Mouse (Mus musculus) embryonic facial prominence, embryonic 11.5 days (tissue): Measurements from ENCODE around the gene Gimap9. TPM values are rescaled to one million over a fixed set of nuclear protein-coding genes. Genes with fewer than 3 reads are reported as not detected.

Experiments used
- ATAC-seq: fragments of 200-750 bp; cut with Nextera tagmentation; replicated peaks from 2 replicates; pipeline ENCODE4 v1.8.0; 2017; ENCODE audit warnings: low read depth; ENCODE audit not compliant: insufficient number of reproducible peaks, low FRiP score, low TSS enrichment
- DNase-seq: peaks from one replicate; pipeline ENCODE4 v3.0.0-alpha.2; 2015; ENCODE audit warnings: low spot score
- H3K27ac ChIP-seq: fragments of 300-500 bp; sonication (generic); replicated peaks from 2 replicates; pipeline ENCODE4 v1.5.1; 2014; ENCODE audit warnings: mild to moderate bottlenecking, low read depth, low read length, control low read depth
- H3K27me3 ChIP-seq: fragments of 300-500 bp; sonication (generic); 2 replicates; pipeline ENCODE4 v1.6.1; 2014; ENCODE audit warnings: mild to moderate bottlenecking, low read length, moderate library complexity, mixed read lengths; ENCODE audit not compliant: control insufficient read depth, insufficient read depth
- H3K36me3 ChIP-seq: fragments of 300-500 bp; sonication (generic); replicated peaks from 2 replicates; pipeline ENCODE4 v1.6.1; 2014; ENCODE audit warnings: low read depth, mild to moderate bottlenecking, low read length, moderate library complexity, mixed read lengths; ENCODE audit not compliant: control insufficient read depth, insufficient read depth
- H3K4me1 ChIP-seq: fragments of 300-500 bp; sonication (generic); 2 replicates; pipeline ENCODE4 v1.6.1; 2014; ENCODE audit warnings: low read length, mixed read lengths; ENCODE audit not compliant: control insufficient read depth, insufficient read depth
- H3K4me2 ChIP-seq: fragments of 300-500 bp; sonication (generic); 2 replicates; pipeline ENCODE4 v1.6.1; 2014; ENCODE audit warnings: low read depth, mild to moderate bottlenecking, control low read depth, low read length, moderate library complexity
- H3K4me3 ChIP-seq: fragments of 300-500 bp; sonication (generic); 2 replicates; pipeline ENCODE4 v1.5.1; 2014; ENCODE audit warnings: low read depth, low read length, control low read depth
- H3K9ac ChIP-seq: fragments of 300-500 bp; sonication (generic); replicated peaks from 2 replicates; pipeline ENCODE4 v1.6.1; 2014; ENCODE audit warnings: mild to moderate bottlenecking, control low read depth, low read length
- H3K9me3 ChIP-seq: fragments of 300-500 bp; sonication (generic); replicated peaks from 2 replicates; pipeline ENCODE4 v1.6.1; 2016; ENCODE audit warnings: mild to moderate bottlenecking, low read length, inconsistent platforms, mixed read lengths; ENCODE audit not compliant: control insufficient read depth
- WGBS: fragments of 180-500 bp; shearing (Covaris S2); extraction: QIAGEN DNeasy Blood & Tissue Kit; methylation state at CpG from one replicate; pipeline ENCODE4 v1.1.7; 2014; 5-methylcytosine and 5-hydroxymethylcytosine counted together
- polyA plus RNA-seq: library from polyadenylated mRNA; unstranded; fragments of >200 nt; fragmentation: Nextera tagmentation; extraction: Ambion mirVana; gene quantifications from 2 replicates; pipeline ENCODE4 v1.2.1, GENCODE M21; 2014

Gene Gimap9
- polyA plus RNA-seq, 1 experiment from 2014 or later = 10.2 TPM

GRCm38 (mm10) chr6:48646309-48646690, 29.6 kb upstream of the Gimap9 start:
- H3K4me2 ChIP-seq = no peak overlapping the region
- no peak for DNase-seq
- no peaks in the 10 kb centered on the region for H3K9me3 ChIP-seq
- H3K9ac ChIP-seq = no peak overlapping the region
- H3K27me3 ChIP-seq = no peaks in the 10 kb centered on the region
- no peak for ATAC-seq
- H3K4me1 ChIP-seq = no peaks in the 10 kb centered on the region
- no peak overlapping the region for H3K4me3 ChIP-seq
- no peaks in the 10 kb centered on the region for H3K36me3 ChIP-seq
- 82% methylated on average over 4 of the region's 4 CpGs for WGBS
- no peak overlapping the region for H3K27ac ChIP-seq

- DNase-seq (no peak), ATAC-seq (no peak)
- H3K4me3 ChIP-seq = no peak within 1 kb of the TSS
- H3K4me2 ChIP-seq = no peak within 1 kb of the TSS
- no peak within 1 kb of the TSS for H3K9ac ChIP-seq
- H3K4me1 ChIP-seq = no peaks in the 10 kb centered on the region
- WGBS = 43% methylated on average over 3 of the region's 3 CpGs
- no peaks in the 10 kb centered on the region for H3K9me3 ChIP-seq
- H3K27me3 ChIP-seq = no peaks in the 10 kb centered on the region
- H3K36me3 ChIP-seq = no peaks in the 10 kb centered on the region
- H3K27ac ChIP-seq = no peak within 1 kb of the TSS
Measured at GRCm38 (mm10) chr6:48646995-48647394, 28.9 kb upstream of the Gimap9 start, which contains the start of gene Gimap8. TSS of gene Gimap8 (plus strand) at chr6:48647234.

- Histone ChIP-seq H3K27me3 (no peaks in the 10 kb centered on the region), H3K4me3 (no peak overlapping the region), H3K9ac (no peak overlapping the region), H3K4me2 (no peak overlapping the region), H3K9me3 (no peaks in the 10 kb centered on the region), H3K36me3 (no peaks in the 10 kb centered on the region), H3K4me1 (no peaks in the 10 kb centered on the region), H3K27ac (no peak overlapping the region)
- DNase-seq (no peak), ATAC-seq (no peak)
- WGBS = 91% methylated on average over 2 of the region's 2 CpGs
Measured at GRCm38 (mm10) chr6:48647611-48648010, 28.3 kb upstream of the Gimap9 start.

GRCm38 (mm10) chr6:48648779-48649178, 27.1 kb upstream of the Gimap9 start:
- Histone ChIP-seq H3K9ac (no peak overlapping the region), H3K27ac (no peak overlapping the region), H3K27me3 (no peaks in the 10 kb centered on the region), H3K4me1 (no peaks in the 10 kb centered on the region), H3K4me2 (no peak overlapping the region), H3K36me3 (no peaks in the 10 kb centered on the region), H3K4me3 (no peak overlapping the region), H3K9me3 (no peaks in the 10 kb centered on the region)
- no peak for DNase-seq
- ATAC-seq = no peak
- 82% methylated on average over 4 of the region's 4 CpGs for WGBS

GRCm38 (mm10) chr6:48650041-48650440, 25.9 kb upstream of the Gimap9 start:
- no peaks in the 10 kb centered on the region for H3K4me1 ChIP-seq
- no peak overlapping the region for H3K27ac ChIP-seq
- no peaks in the 10 kb centered on the region for H3K36me3 ChIP-seq
- H3K27me3 ChIP-seq = no peaks in the 10 kb centered on the region
- no peaks in the 10 kb centered on the region for H3K9me3 ChIP-seq
- no peak overlapping the region for H3K9ac ChIP-seq
- no peak overlapping the region for H3K4me3 ChIP-seq
- 87% methylated on average over 9 of the region's 9 CpGs for WGBS
- DNase-seq (no peak), ATAC-seq (no peak)
- no peak overlapping the region for H3K4me2 ChIP-seq

- no peaks in the 10 kb centered on the region for H3K27me3 ChIP-seq
- H3K4me2 ChIP-seq = no peak overlapping the region
- H3K9me3 ChIP-seq = no peaks in the 10 kb centered on the region
- ATAC-seq (no peak), DNase-seq (no peak)
- H3K4me3 ChIP-seq = no peak overlapping the region
- 80% methylated on average over 5 of the region's 5 CpGs for WGBS
- no peaks in the 10 kb centered on the region for H3K36me3 ChIP-seq
- H3K9ac ChIP-seq = no peak overlapping the region
- no peak overlapping the region for H3K27ac ChIP-seq
- H3K4me1 ChIP-seq = no peaks in the 10 kb centered on the region
Measured at GRCm38 (mm10) chr6:48658721-48659120, 17.2 kb upstream of the Gimap9 start.

GRCm38 (mm10) chr6:48664750-48665149, 11.2 kb upstream of the Gimap9 start:
- no peak for ATAC-seq
- no peaks in the 10 kb centered on the region for H3K9me3 ChIP-seq
- H3K4me1 ChIP-seq = no peaks in the 10 kb centered on the region
- DNase-seq = no peak
- H3K36me3 ChIP-seq = no peaks in the 10 kb centered on the region
- no peaks in the 10 kb centered on the region for H3K27me3 ChIP-seq
- no peak overlapping the region for H3K27ac ChIP-seq
- no peak overlapping the region for H3K4me2 ChIP-seq
- H3K4me3 ChIP-seq = no peak overlapping the region
- H3K9ac ChIP-seq = no peak overlapping the region
- WGBS = 85% methylated on average over 4 of the region's 4 CpGs

- no peak overlapping the region for H3K9ac ChIP-seq
- H3K9me3 ChIP-seq = no peaks in the 10 kb centered on the region
- no peaks in the 10 kb centered on the region for H3K27me3 ChIP-seq
- no peaks in the 10 kb centered on the region for H3K36me3 ChIP-seq
- H3K4me3 ChIP-seq = no peak overlapping the region
- no peaks in the 10 kb centered on the region for H3K4me1 ChIP-seq
- ATAC-seq = no peak
- no peak overlapping the region for H3K27ac ChIP-seq
- DNase-seq = no peak
- H3K4me2 ChIP-seq = no peak overlapping the region
- 92% methylated on average over 9 of the region's 9 CpGs for WGBS
Measured at GRCm38 (mm10) chr6:48665471-48665870, 10.5 kb upstream of the Gimap9 start.
